Comparison of ENCODE assay signal across 12 mouse cellular contexts in the genomic region with DNA sequence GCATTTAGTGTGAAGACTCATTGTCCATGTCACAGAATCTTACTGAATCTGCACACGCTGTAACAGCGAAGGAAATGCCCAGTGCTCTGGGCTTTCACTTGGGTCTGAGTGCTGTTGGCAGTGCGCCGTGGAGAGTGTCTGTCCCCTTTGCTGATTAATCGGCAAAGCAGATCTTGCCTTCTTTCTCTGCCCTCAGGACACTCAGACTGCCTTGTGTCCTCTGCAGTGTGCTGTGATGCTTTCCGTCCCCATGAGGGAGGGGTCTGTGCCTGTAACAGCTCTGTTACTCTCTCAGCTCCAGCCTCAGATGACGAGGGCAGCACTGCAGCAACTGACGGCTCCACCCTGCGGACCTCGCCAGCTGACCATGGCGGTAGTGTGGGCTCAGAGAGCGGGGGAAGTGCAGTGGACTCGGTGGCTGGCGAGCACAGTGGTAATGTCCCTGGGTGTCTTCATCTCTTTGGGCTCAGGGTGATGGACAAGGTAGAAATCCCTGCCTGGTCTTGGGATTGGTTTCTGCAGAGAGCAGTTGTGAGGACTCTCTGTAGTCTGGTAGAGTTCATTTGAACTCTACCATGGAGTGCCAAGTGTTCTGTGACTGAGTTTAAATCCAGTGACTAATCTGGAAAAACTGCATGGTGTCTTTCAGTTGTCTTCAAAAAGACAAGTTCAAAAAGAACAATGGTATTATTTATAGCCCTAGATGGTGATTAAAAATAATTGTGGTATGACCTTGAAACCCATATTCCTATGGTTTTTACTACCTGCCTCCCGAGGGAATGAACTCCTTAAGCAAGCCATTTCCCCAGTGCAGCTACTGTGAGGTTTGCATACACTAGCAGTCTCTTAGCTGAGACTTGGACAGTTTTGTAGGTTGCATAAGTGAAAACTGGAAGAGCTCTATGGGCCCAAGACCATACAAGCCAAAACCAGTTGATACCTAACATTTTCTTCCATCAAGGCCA.
"Had no signal": no experiment of that assay in that cellular context is flagged by ENCODE, and none has a peak within 500 bp of the region (broad histone marks: within the 10 kb centered on the region; RNA-seq: fewer than 3 reads in every experiment).

No protein-coding gene starts in this region.

- H3K27ac ChIP-seq: limb, embryonic 15.5 days; liver, embryonic 12.5 days; lung, embryonic 15.5 days; midbrain, embryonic 10.5 days; neural tube, embryonic 13.5 days had no signal

- H3K4me2 ChIP-seq: limb, embryonic 15.5 days; liver, embryonic 12.5 days; lung, embryonic 15.5 days; neural tube, embryonic 13.5 days had no signal

- ATAC-seq: liver, embryonic 12.5 days had no signal

- H3K4me1 ChIP-seq: limb, embryonic 15.5 days; liver, embryonic 12.5 days; midbrain, embryonic 10.5 days; neural tube, embryonic 13.5 days had no signal

- H3K9me3 ChIP-seq: limb, embryonic 15.5 days; liver, embryonic 12.5 days; lung, embryonic 15.5 days; midbrain, embryonic 10.5 days; neural tube, embryonic 13.5 days had no signal

- H3K27me3 ChIP-seq: limb, embryonic 15.5 days; liver, embryonic 12.5 days; lung, embryonic 15.5 days; neural tube, embryonic 13.5 days had no signal

- DNase-seq: kidney, postnatal 14 days; midbrain, embryonic 14.5 days; retina, postnatal 1 day; right cerebral cortex, postnatal 4 days; spleen, adult 18-20 months; thymus, adult 18-20 months; thymus, postnatal 25 days had no signal

- H3K4me3 ChIP-seq: limb, embryonic 15.5 days; liver, embryonic 12.5 days; lung, embryonic 15.5 days; midbrain, embryonic 10.5 days; neural tube, embryonic 13.5 days had no signal

- H3K9ac ChIP-seq: limb, embryonic 15.5 days; liver, embryonic 12.5 days; lung, embryonic 15.5 days; neural tube, embryonic 13.5 days had no signal
